Mouse (Mus musculus) CD8-positive naive resting alpha-beta T cell, adult 2 months (primary cell): ENCODE results near the gene 1810024B03Rik.
"Not testable (repeated sequence)": the region's sequence is repeated elsewhere in the genome, so short reads cannot be mapped to it uniquely, and the experiment has no call there.

ENCODE experiments used
- DNase-seq, 2 experiments: peaks; one replicate each; pipeline ENCODE4 v3.0.0; 2022; ENCODE audit warnings: low read depth in 2 of 2, low spot score in 2 of 2

Gene 1810024B03Rik

GRCm38 (mm10) chr2:127207547-127208451 lies at the start of gene 1810024B03Rik, which contains the start of gene Snrnp200:
Gene 1810024B03Rik (minus strand): TSS chr2:127208280.
Gene Snrnp200 (plus strand): TSS chr2:127208386.
- peak; percentile 92 to 95 for DNase-seq

GRCm38 (mm10) chr2:127255294-127255693 lies 47.2 kb upstream of the 1810024B03Rik start:
- DNase-seq, result no peak

- DNase-seq, result no peak
These were observed 46.6 kb upstream of the 1810024B03Rik start for GRCm38 (mm10) chr2:127254604-127255134.

GRCm38 (mm10) chr2:127252787-127253186 lies 44.7 kb upstream of the 1810024B03Rik start:
- DNase-seq, result no peak

GRCm38 (mm10) chr2:127251880-127252527 lies 43.9 kb upstream of the 1810024B03Rik start:
- no peak for DNase-seq

GRCm38 (mm10) chr2:127251457-127251856 lies 43.4 kb upstream of the 1810024B03Rik start:
- no peak for DNase-seq

- DNase-seq, result no peak
These were observed 42.4 kb upstream of the 1810024B03Rik start for GRCm38 (mm10) chr2:127250291-127251008.

- DNase-seq, result peak; percentile 24 to 41
These were observed 40.4 kb upstream of the 1810024B03Rik start for GRCm38 (mm10) chr2:127248334-127249004.

GRCm38 (mm10) chr2:127247592-127248333 lies 39.7 kb upstream of the 1810024B03Rik start, which contains the start of the genes Ciao1 and Tmem127:
Gene Ciao1 (minus strand): TSS chr2:127247816.
Gene Tmem127 (plus strand): TSS chr2:127247908.
- DNase-seq, result peak; percentile 94

- DNase-seq, result no peak
These were observed 32.0 kb upstream of the 1810024B03Rik start for GRCm38 (mm10) chr2:127240065-127240464.

GRCm38 (mm10) chr2:127237897-127238610 lies 30.0 kb upstream of the 1810024B03Rik start:
- no peak for DNase-seq

GRCm38 (mm10) chr2:127225261-127225660 lies 17.2 kb upstream of the 1810024B03Rik start:
- no peak for DNase-seq

GRCm38 (mm10) chr2:127217746-127218145 lies 9.7 kb upstream of the 1810024B03Rik start:
- DNase-seq, result no peak

- no peak for DNase-seq
These were observed 2.6 kb upstream of the 1810024B03Rik start for GRCm38 (mm10) chr2:127210701-127211100.

GRCm38 (mm10) chr2:127208452-127208769 lies 331 bp upstream of the 1810024B03Rik start:
- DNase-seq, result no peak

- DNase-seq, result no peak
These were observed 1.2 kb downstream of the 1810024B03Rik start for GRCm38 (mm10) chr2:127206916-127207315.

- not testable (repeated sequence) for DNase-seq
These were observed 2.1 kb downstream of the 1810024B03Rik start for GRCm38 (mm10) chr2:127205936-127206335.

- peak; percentile 48 to 65 for DNase-seq
These were observed 3.1 kb downstream of the 1810024B03Rik start for GRCm38 (mm10) chr2:127204932-127205331.

- no peak for DNase-seq
These were observed 18.5 kb downstream of the 1810024B03Rik start for GRCm38 (mm10) chr2:127189574-127189973.
